Comparison of ENCODE assay signal across 7 mouse cellular contexts in genomic region chr15:85674191-85674984, GRCm38 (mm10).
DNase-seq lines count a peak whose midpoint lies in the region; ATAC-seq and TF ChIP-seq lines count a peak whose summit lies in the region.

No protein-coding gene starts in this region.

- H3K9me3 ChIP-seq in hindbrain, embryonic 13.5 days = no peaks in the 10 kb centered on the region
- no peaks in the 10 kb centered on the region for H3K9me3 ChIP-seq in hindbrain, embryonic 11.5 days (ENCODE audit: control insufficient read depth, low read length)
- peaks cover 18% of the 10 kb centered on the region for H3K9me3 ChIP-seq in CH12.LX (replicated peaks; ENCODE audit: low read length)
- no peaks in the 10 kb centered on the region for H3K9me3 ChIP-seq in lung, embryonic 16.5 days (ENCODE audit: control insufficient read depth, low read length)

- no peaks in the 10 kb centered on the region for H3K79me2 ChIP-seq in CH12.LX (replicated peaks; ENCODE audit: control insufficient read depth, extremely low read depth, insufficient read depth, poor library complexity, severe bottlenecking)

- H3K27ac ChIP-seq in hindbrain, embryonic 13.5 days = peak overlapping the region; percentile 72
- no peak overlapping the region for H3K27ac ChIP-seq in hindbrain, embryonic 11.5 days (ENCODE audit: low read depth, low read length)
- no peak overlapping the region for H3K27ac ChIP-seq in CH12.LX (ENCODE audit: insufficient read depth, low read depth)
- peak overlapping the region; percentile 74 for H3K27ac ChIP-seq in cortical plate, adult 2 months (ENCODE audit: insufficient read depth, low read length)
- peak overlapping the region; percentile 20; the same call in 1 of the 2 replicates for H3K27ac ChIP-seq in lung, embryonic 16.5 days (ENCODE audit: low read length)

- in situ Hi-C loops in CH12.LX (cut with MboI; ENCODE audit: low pct_ligation_motif_present, low pct_unique_long_range_greater_than_20kb, low sequenced_read_pairs) = no loop called here

- ATAC-seq in hindbrain, embryonic 13.5 days (ENCODE audit: low FRiP score) = no peak
- no peak for ATAC-seq in hindbrain, embryonic 11.5 days (ENCODE audit: low FRiP score)
- no peak for ATAC-seq in lung, embryonic 16.5 days (ENCODE audit: low read depth)

- no peak for TF ChIP-seq CTCF in CH12.LX (conservative IDR thresholded peaks at IDR 0.05 in 1 of 2, IDR thresholded peaks at IDR 0.05 in 1 of 2; ENCODE audit: low read depth in 2 of 2, low read length in 2 of 2)
- no peak for TF ChIP-seq CTCF in cortical plate, adult 2 months (IDR thresholded peaks at IDR 0.05; ENCODE audit: extremely low read depth, insufficient read depth, low read length)

- TF ChIP-seq EP300 in CH12.LX (IDR thresholded peaks at IDR 0.05; ENCODE audit: low read length) = peak; percentile 12; the same call in 1 of the 2 replicates

- no peak for DNase-seq in hindbrain, embryonic 11.5 days (ENCODE audit: low spot score)
- peak; percentile 62 for DNase-seq in CH12.LX (ENCODE audit: extremely low read depth)
- no peak for DNase-seq in thymus, postnatal 0 days (ENCODE audit: low spot score)
- no peak for DNase-seq in testis, postnatal 14 days (ENCODE audit: low spot score)

- H3K36me3 ChIP-seq in hindbrain, embryonic 13.5 days = 0 out of 2 replicates have a peak, but pooled peaks cover 4% of the 10 kb centered on the region
- no peaks in the 10 kb centered on the region for H3K36me3 ChIP-seq in hindbrain, embryonic 11.5 days (ENCODE audit: control insufficient read depth, insufficient read depth, low read length)
- no peaks in the 10 kb centered on the region for H3K36me3 ChIP-seq in CH12.LX (replicated peaks in 1 of 2; ENCODE audit: control insufficient read depth in 1 of 2, insufficient read depth in 1 of 2, low read length in 1 of 2)
- H3K36me3 ChIP-seq in lung, embryonic 16.5 days (ENCODE audit: control insufficient read depth, insufficient read depth, low read length) = peaks cover 7% of the 10 kb centered on the region; the same call in 1 of the 2 replicates

- no peak for TF ChIP-seq POLR2A in CH12.LX (IDR thresholded peaks at IDR 0.05; ENCODE audit: low read depth, low read length)
- no peak for TF ChIP-seq POLR2A in cortical plate, adult 2 months (IDR thresholded peaks at IDR 0.05; ENCODE audit: extremely low read depth, insufficient read depth, low read length)

- peaks cover 51% of the 10 kb centered on the region for H3K27me3 ChIP-seq in hindbrain, embryonic 13.5 days
- H3K27me3 ChIP-seq in hindbrain, embryonic 11.5 days (ENCODE audit: control insufficient read depth, insufficient read depth, low read length) = peaks cover 74% of the 10 kb centered on the region
- H3K27me3 ChIP-seq in CH12.LX (replicated peaks) = no peaks in the 10 kb centered on the region
- no peaks in the 10 kb centered on the region for H3K27me3 ChIP-seq in lung, embryonic 16.5 days (ENCODE audit: control insufficient read depth, insufficient read depth, low read depth, low read length)

- peak overlapping the region; percentile 69 for H3K4me2 ChIP-seq in hindbrain, embryonic 13.5 days
- H3K4me2 ChIP-seq in hindbrain, embryonic 11.5 days (replicated peaks; ENCODE audit: low read depth, low read length) = no peak overlapping the region
- 0 out of 2 replicates have a peak overlapping the region, but pooled peaks have one; percentile 5 for H3K4me2 ChIP-seq in CH12.LX (ENCODE audit: insufficient read depth, low read depth, poor library complexity, severe bottlenecking)
- peak overlapping the region; percentile 86 for H3K4me2 ChIP-seq in lung, embryonic 16.5 days (ENCODE audit: low read depth, low read length)

- H3K4me1 ChIP-seq in hindbrain, embryonic 13.5 days (replicated peaks) = peaks cover 68% of the 10 kb centered on the region
- peaks cover 5% of the 10 kb centered on the region; the same call in 1 of the 2 replicates for H3K4me1 ChIP-seq in hindbrain, embryonic 11.5 days (replicated peaks; ENCODE audit: control insufficient read depth, insufficient read depth, low read length)
- peaks cover 5 to 35% of the 10 kb centered on the region in 2 experiments for H3K4me1 ChIP-seq in CH12.LX (ENCODE audit: control insufficient read depth in 1 of 2, insufficient read depth in 2 of 2)
- peaks cover 19% of the 10 kb centered on the region for H3K4me1 ChIP-seq in cortical plate, adult 2 months (ENCODE audit: control insufficient read depth, insufficient read depth, low read length)
- peaks cover 56% of the 10 kb centered on the region for H3K4me1 ChIP-seq in lung, embryonic 16.5 days (replicated peaks; ENCODE audit: control insufficient read depth, insufficient read depth, low read length)

- 66% methylated on average over 9 of the region's 9 CpGs for WGBS in hindbrain, embryonic 13.5 days
- WGBS in hindbrain, embryonic 11.5 days = 84% methylated on average over 9 of the region's 9 CpGs
- WGBS in lung, embryonic 16.5 days = 76% methylated on average over 9 of the region's 9 CpGs

- H3K9ac ChIP-seq in hindbrain, embryonic 13.5 days = peak overlapping the region; percentile 99
- no peak overlapping the region for H3K9ac ChIP-seq in hindbrain, embryonic 11.5 days (ENCODE audit: low read depth, low read length)
- H3K9ac ChIP-seq in CH12.LX (ENCODE audit: insufficient read depth, low read depth) = no peak overlapping the region
- peak overlapping the region; percentile 61 for H3K9ac ChIP-seq in lung, embryonic 16.5 days (ENCODE audit: low read length)

- no peak for TF ChIP-seq RAD21 in CH12.LX (IDR thresholded peaks at IDR 0.05; ENCODE audit: low read depth, low read length)

- dilution Hi-C loops in CH12.LX (cut with MboI; ENCODE audit: extremely low pct_ligation_motif_present, extremely low pct_unique_long_range_greater_than_20kb, low sequenced_read_pairs) = no loop called here

- H3K4me3 ChIP-seq in hindbrain, embryonic 13.5 days = peak overlapping the region; percentile 88
- no peak overlapping the region for H3K4me3 ChIP-seq in hindbrain, embryonic 11.5 days (ENCODE audit: low read depth, low read length)
- H3K4me3 ChIP-seq in CH12.LX (replicated peaks in 1 of 3; ENCODE audit: low read depth in 2 of 3, low read length in 2 of 3, poor library complexity in 1 of 3) = peak overlapping the region in 1 of 3 experiments; percentile 19
- H3K4me3 ChIP-seq in cortical plate, adult 2 months (ENCODE audit: insufficient read depth, low read length) = peak overlapping the region; percentile 86
- peak overlapping the region; percentile 98 for H3K4me3 ChIP-seq in lung, embryonic 16.5 days (ENCODE audit: low read length)

TF ChIP-seq in CH12.LX, 34 proteins besides CTCF, POLR2A, EP300 and RAD21:
- peak; percentile 74; the same call in 1 of the 2 replicates for TF ChIP-seq MEF2A (IDR thresholded peaks at IDR 0.05; ENCODE audit: borderline replicate concordance, low read depth, low read length)
- TF ChIP-seq CHD1 (IDR thresholded peaks at IDR 0.05; ENCODE audit: low read depth, low read length) = no peak
- TF ChIP-seq JUN (IDR thresholded peaks at IDR 0.05; ENCODE audit: insufficient read depth, low read depth, low read length) = no peak
- TF ChIP-seq MAX (IDR thresholded peaks at IDR 0.05; ENCODE audit: low read length) = 0 out of 2 replicates have a peak, but pooled peaks have one; percentile 24
- peak; percentile 17; the same call in 1 of the 2 replicates for TF ChIP-seq TCF12 (IDR thresholded peaks at IDR 0.05; ENCODE audit: low read depth, low read length)

Comparison
In these comparisons a context has a peak if more than half of its experiments do, and no peak if none do; other contexts are left out.
1. H3K27ac ChIP-seq: peak in hindbrain, embryonic 13.5 days (single experiment), cortical plate, adult 2 months (single experiment) and lung, embryonic 16.5 days (single experiment); none in hindbrain, embryonic 11.5 days (single experiment) and CH12.LX (single experiment).
2. H3K9ac ChIP-seq: peak in hindbrain, embryonic 13.5 days (single experiment) and lung, embryonic 16.5 days (single experiment); none in hindbrain, embryonic 11.5 days (single experiment) and CH12.LX (single experiment).